Mouse (Mus musculus) midbrain, postnatal 0 days (tissue): ENCODE measurements around the gene Abcb1a. TPM values are rescaled to one million over a fixed set of nuclear protein-coding genes. Genes with fewer than 3 reads are reported as not detected.
A peak's percentile ranks its signal among the peaks of the same experiment; 100 is the strongest.

Experiments
- ATAC-seq: fragments of 200-750 bp; cut with Nextera tagmentation; 2 replicates; pipeline ENCODE4 v1.8.0; 2017; ENCODE audit warnings: moderate number of reproducible peaks, mild to moderate bottlenecking, moderate TSS enrichment, moderate library complexity; ENCODE audit not compliant: low FRiP score
- DNase-seq: peaks from one replicate; pipeline ENCODE4 v3.0.0-alpha.2; 2015; ENCODE audit warnings: low spot score
- H3K27ac ChIP-seq: fragments of 300-500 bp; sonication (generic); 2 replicates; pipeline ENCODE4 v1.5.1; 2014; ENCODE audit warnings: low read depth, mild to moderate bottlenecking, low read length, mixed read lengths
- H3K27me3 ChIP-seq: fragments of 300-500 bp; sonication (generic); 2 replicates; pipeline ENCODE4 v1.6.1; 2014; ENCODE audit warnings: low read length, control low read depth, mixed read lengths; ENCODE audit not compliant: insufficient read depth
- H3K36me3 ChIP-seq: fragments of 300-500 bp; sonication (generic); 2 replicates; pipeline ENCODE4 v1.6.1; 2014; ENCODE audit warnings: low read length, control low read depth, mixed read lengths; ENCODE audit not compliant: insufficient read depth
- H3K4me1 ChIP-seq: fragments of 300-500 bp; sonication (generic); 2 replicates; pipeline ENCODE4 v1.6.1; 2014; ENCODE audit warnings: mild to moderate bottlenecking, control low read depth, antibody characterized with exemption, low read length, mixed read lengths; ENCODE audit not compliant: insufficient read depth
- H3K4me2 ChIP-seq: fragments of 300-500 bp; sonication (generic); 2 replicates; pipeline ENCODE4 v1.6.1; 2014; ENCODE audit warnings: low read depth, mild to moderate bottlenecking, low read length, mixed read lengths; ENCODE audit not compliant: poor library complexity, severe bottlenecking
- H3K4me3 ChIP-seq: fragments of 300-500 bp; sonication (generic); 2 replicates; pipeline ENCODE4 v1.5.1; 2014; ENCODE audit warnings: low read depth, mild to moderate bottlenecking, low read length, moderate library complexity
- H3K9ac ChIP-seq: fragments of 300-500 bp; sonication (generic); replicated peaks from 2 replicates; pipeline ENCODE4 v1.6.1; 2014; ENCODE audit warnings: mild to moderate bottlenecking, low read length, moderate library complexity, mixed read lengths; ENCODE audit not compliant: poor library complexity, severe bottlenecking
- H3K9me3 ChIP-seq: fragments of 300-500 bp; sonication (generic); 2 replicates; pipeline ENCODE4 v1.6.1; 2016; ENCODE audit warnings: low read length, control low read depth
- CTCF ChIP-seq: IDR thresholded peaks from 2 replicates; pipeline ENCODE4 v1.5.1; 2016; ENCODE audit warnings: antibody characterized with exemption, mild to moderate bottlenecking
- WGBS: fragments of 180-500 bp; shearing (Covaris S2); extraction: QIAGEN DNeasy Blood & Tissue Kit; methylation state at CpG from one replicate; pipeline ENCODE4 v1.1.7; 2014; 5-methylcytosine and 5-hydroxymethylcytosine counted together
- polyA plus RNA-seq: library from polyadenylated mRNA; unstranded; fragments of >200 nt; fragmentation: Nextera tagmentation; extraction: Ambion mirVana; gene quantifications from 2 replicates; pipeline ENCODE4 v1.2.1, GENCODE M21; 2015
- total RNA-seq: library from RNA; depleted of rRNA; stranded (reverse); fragments of >200 nt; gene quantifications from 2 replicates; pipeline ENCODE4 v1.2.3, GENCODE M21; 2014; rRNA removed

The Abcb1a gene
- total RNA-seq (4.5 and 6.9 TPM in 2 replicates), polyA plus RNA-seq (3.2 and 3.6 TPM in 2 replicates)

- no peaks in the 10 kb centered on the region for H3K27me3 ChIP-seq
- no peaks in the 10 kb centered on the region for H3K9me3 ChIP-seq
- H3K4me1 ChIP-seq = no peaks in the 10 kb centered on the region
- 11% methylated on average over 37 of the region's 37 CpGs for WGBS
- peak within 1 kb of the TSS; percentile 82 for H3K4me2 ChIP-seq
- peak within 1 kb of the TSS; percentile 43 for H3K4me3 ChIP-seq
- H3K27ac ChIP-seq = no peak within 1 kb of the TSS
- no peak for TF ChIP-seq CTCF
- H3K9ac ChIP-seq = peak within 1 kb of the TSS; percentile 48
- DNase-seq (peak; percentile 1), ATAC-seq (peak; percentile 75)
- no peaks in the 10 kb centered on the region for H3K36me3 ChIP-seq
These were observed at the start of gene Abcb1a for GRCm38 (mm10) chr5:8659911-8660737. Gene Abcb1a, plus strand, starts transcription at chr5:8660077.

GRCm38 (mm10) chr5:8622071-8622595 is 37.7 kb upstream of the Abcb1a start:
- Histone ChIP-seq H3K9me3 (no peaks in the 10 kb centered on the region), H3K9ac (peak overlapping the region; percentile 99), H3K4me3 (peak overlapping the region; percentile 95), H3K27ac (peak overlapping the region; percentile 90), H3K27me3 (no peaks in the 10 kb centered on the region), H3K4me2 (peak overlapping the region; percentile 75), H3K36me3 (no peaks in the 10 kb centered on the region), H3K4me1 (no peaks in the 10 kb centered on the region)
- no peak for TF ChIP-seq CTCF
- ATAC-seq (peak; percentile 78), DNase-seq (peak; percentile 71)
- WGBS = under 1% methylated on average over 31 of the region's 49 CpGs

- no peak; the same call in 1 of the 2 replicates for TF ChIP-seq CTCF
- Histone ChIP-seq H3K36me3 (no peaks in the 10 kb centered on the region), H3K9me3 (no peaks in the 10 kb centered on the region), H3K4me2 (peak within 1 kb of the TSS; percentile 75), H3K4me3 (peak within 1 kb of the TSS; percentile 95), H3K27me3 (no peaks in the 10 kb centered on the region), H3K4me1 (no peaks in the 10 kb centered on the region), H3K9ac (peak within 1 kb of the TSS; percentile 99), H3K27ac (peak within 1 kb of the TSS; percentile 90)
- DNase-seq (peak; percentile 98), ATAC-seq (peak; percentile 99)
- under 1% methylated on average over 52 of the region's 74 CpGs for WGBS
These were observed 37.2 kb upstream of the Abcb1a start, which contains the start of gene Rundc3b for GRCm38 (mm10) chr5:8622596-8623231. Gene Rundc3b, minus strand, starts transcription at chr5:8622952.

GRCm38 (mm10) chr5:8632901-8633300 is 27.0 kb upstream of the Abcb1a start:
- Histone ChIP-seq H3K4me2 (no peak overlapping the region), H3K4me3 (no peak overlapping the region), H3K27ac (no peak overlapping the region), H3K27me3 (no peaks in the 10 kb centered on the region), H3K36me3 (no peaks in the 10 kb centered on the region), H3K9me3 (no peaks in the 10 kb centered on the region), H3K9ac (no peak overlapping the region), H3K4me1 (no peaks in the 10 kb centered on the region)
- WGBS = 85% methylated on average over 3 of the region's 3 CpGs
- ATAC-seq (no peak), DNase-seq (no peak)
- TF ChIP-seq CTCF = no peak

- Histone ChIP-seq H3K4me1 (no peaks in the 10 kb centered on the region), H3K27ac (no peak overlapping the region), H3K27me3 (no peaks in the 10 kb centered on the region), H3K4me3 (no peak overlapping the region), H3K9me3 (no peaks in the 10 kb centered on the region), H3K9ac (no peak overlapping the region), H3K36me3 (no peaks in the 10 kb centered on the region), H3K4me2 (no peak overlapping the region)
- no peak for DNase-seq
- ATAC-seq = no peak
- TF ChIP-seq CTCF = no peak
These were observed 25.3 kb upstream of the Abcb1a start for GRCm38 (mm10) chr5:8634489-8634975.
